Mouse (Mus musculus): Measurements from ENCODE around the gene Ube2a. TPM values are rescaled to one million over a fixed set of nuclear protein-coding genes. Genes with fewer than 3 reads are reported as not detected.

Gene Ube2a
- 123 TPM in 2 replicates for polyA plus RNA-seq (2015; fragmentation: Nextera tagmentation; extraction: Ambion mirVana)

DNA sequence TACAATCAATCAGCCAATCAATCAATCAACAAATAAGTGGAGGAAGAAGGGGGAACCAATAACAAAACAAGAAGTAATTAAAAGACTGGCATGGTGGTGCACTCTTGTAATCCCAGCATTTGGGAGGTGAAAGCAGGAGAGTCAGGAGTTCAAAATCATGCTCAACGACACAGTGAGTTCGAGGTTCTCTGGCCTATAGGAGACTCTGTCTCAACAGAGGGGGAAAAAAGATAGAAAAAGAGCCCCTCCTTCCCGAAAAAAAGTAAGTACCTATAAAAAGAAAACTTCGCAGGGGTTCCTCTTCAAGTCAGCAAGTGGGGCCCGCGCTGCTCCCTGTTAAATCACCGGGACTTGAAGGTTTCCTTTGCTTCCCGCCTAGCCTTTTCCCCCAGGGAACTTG, at the start of gene Ube2a, which contains the start of gene C330007P06Rik:
Ube2a (plus strand) TSS at position 136 of the 400 bp plus-strand sequence.
C330007P06Rik (minus strand) TSS at position 347 of the 400 bp plus-strand sequence.
- H3K4me1 ChIP-seq = peaks cover 4% of the 10 kb centered on the region
- H3K27ac ChIP-seq = peak within 1 kb of the TSS; percentile 85
- peak; percentile 45 for ATAC-seq (ENCODE audit: low FRiP score, low read depth)
- peaks cover 7% of the 10 kb centered on the region; the same call in 1 of the 2 replicates for H3K36me3 ChIP-seq
- no peaks in the 10 kb centered on the region for H3K9me3 ChIP-seq
- peak within 1 kb of the TSS; percentile 77 for H3K9ac ChIP-seq
- no peaks in the 10 kb centered on the region; the same call in 1 of the 2 replicates for H3K27me3 ChIP-seq
- H3K4me2 ChIP-seq (replicated peaks) = peak within 1 kb of the TSS; percentile 70
- WGBS = 16% methylated on average over 8 of the region's 8 CpGs
- H3K4me3 ChIP-seq = peak within 1 kb of the TSS; percentile 64

DNA sequence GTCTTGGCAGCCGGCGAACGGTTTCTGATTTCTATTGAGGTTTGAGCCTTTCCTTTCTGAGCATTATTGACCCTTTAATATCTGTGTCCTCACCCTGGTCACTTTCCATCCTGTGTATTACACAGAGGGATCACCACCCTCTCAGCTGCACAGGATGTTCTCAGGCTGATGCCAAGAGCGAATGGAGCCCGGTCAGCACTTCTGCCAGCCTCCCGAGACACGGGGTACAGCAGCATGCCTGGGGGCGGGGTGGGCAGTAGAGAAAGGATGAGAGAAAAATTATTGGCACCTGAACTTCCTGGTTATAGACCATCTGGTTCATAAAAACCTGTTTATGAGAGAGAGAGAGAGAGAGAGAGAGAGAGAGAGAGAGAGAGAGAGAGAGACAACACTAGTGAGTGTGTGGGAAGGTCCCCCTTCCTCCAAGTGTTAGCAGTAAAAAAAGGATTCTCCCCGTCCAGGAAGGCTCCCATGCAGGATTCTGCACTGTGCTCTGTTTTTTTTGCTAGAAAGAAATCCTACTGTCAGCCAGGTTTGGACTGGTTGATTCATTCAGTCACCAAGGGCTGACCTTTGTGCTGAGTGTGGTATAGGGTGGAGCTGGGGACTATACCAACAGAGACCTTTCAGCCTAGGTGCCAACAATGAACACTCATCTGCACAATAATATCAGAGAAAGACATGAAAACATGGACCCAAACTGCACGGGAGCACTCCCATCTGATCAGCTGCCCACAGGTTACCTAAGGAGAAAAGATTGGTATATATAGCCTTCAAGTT, 49.6 kb upstream of the Ube2a start:
- no peaks in the 10 kb centered on the region for H3K4me1 ChIP-seq
- no peak for ATAC-seq (ENCODE audit: low FRiP score, low read depth)

DNA sequence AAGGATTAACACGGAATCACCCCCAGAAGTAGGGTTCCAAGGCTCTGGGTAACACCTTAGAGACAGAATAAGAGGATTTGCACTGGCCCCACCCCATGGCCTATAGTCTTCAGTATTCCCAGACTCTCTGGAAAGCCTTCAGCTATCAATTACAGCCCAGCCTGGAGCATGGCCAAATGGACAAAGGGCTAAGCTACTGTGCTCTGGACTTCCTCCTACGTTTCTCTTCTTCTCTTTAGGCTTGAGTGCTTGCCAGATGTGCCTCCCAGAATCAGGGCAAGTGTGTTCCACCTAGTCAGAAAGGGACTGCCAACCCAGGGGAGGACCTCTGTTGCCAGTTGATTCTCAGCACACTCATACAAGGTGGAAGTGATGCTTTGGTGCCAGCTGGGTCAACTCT, 48.7 kb upstream of the Ube2a start:
- no peaks in the 10 kb centered on the region for H3K27me3 ChIP-seq
- H3K9me3 ChIP-seq = no peaks in the 10 kb centered on the region
- H3K27ac ChIP-seq = no peak overlapping the region
- WGBS = 65% methylated on average over 2 of the region's 2 CpGs
- no peak overlapping the region for H3K4me2 ChIP-seq (replicated peaks)
- no peaks in the 10 kb centered on the region for H3K36me3 ChIP-seq
- no peak for ATAC-seq (ENCODE audit: low FRiP score, low read depth)
- H3K9ac ChIP-seq = no peak overlapping the region
- no peak overlapping the region for H3K4me3 ChIP-seq
- no peaks in the 10 kb centered on the region for H3K4me1 ChIP-seq

More for the DNA sequence above, 49.6 kb upstream of the Ube2a start:
- Histone ChIP-seq H3K27me3 (no peaks in the 10 kb centered on the region), H3K9ac (no peak overlapping the region), H3K9me3 (no peaks in the 10 kb centered on the region), H3K36me3 (no peaks in the 10 kb centered on the region), H3K4me2 (replicated peaks) (no peak overlapping the region), H3K27ac (no peak overlapping the region), H3K4me3 (no peak overlapping the region)
- WGBS = 77% methylated on average over 10 of the region's 10 CpGs

DNA sequence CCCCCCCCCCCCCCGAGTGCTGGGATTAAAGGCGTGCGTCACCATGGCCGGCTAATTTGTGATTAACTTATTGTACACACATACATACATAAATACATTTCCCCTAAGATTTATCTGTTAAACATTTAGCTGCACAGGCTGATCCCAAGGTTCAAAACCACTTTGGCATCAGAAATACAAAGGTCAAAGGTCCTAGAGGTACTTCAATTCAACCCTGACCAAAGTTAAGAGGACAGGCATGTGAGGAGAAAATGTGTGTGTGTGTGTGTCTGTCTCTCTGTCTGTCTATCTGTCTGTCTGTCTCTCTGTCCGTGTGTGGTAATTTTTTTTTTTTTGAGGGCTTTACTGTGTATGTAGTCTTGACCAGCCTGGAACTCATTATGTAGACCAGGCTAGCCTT, 46.8 kb upstream of the Ube2a start:
- Histone ChIP-seq H3K27ac (no peak overlapping the region), H3K9ac (no peak overlapping the region), H3K27me3 (no peaks in the 10 kb centered on the region), H3K36me3 (no peaks in the 10 kb centered on the region), H3K4me2 (replicated peaks) (no peak overlapping the region), H3K4me1 (no peaks in the 10 kb centered on the region), H3K9me3 (no peaks in the 10 kb centered on the region), H3K4me3 (no peak overlapping the region)
- no peak for ATAC-seq (ENCODE audit: low FRiP score, low read depth)
- 90% methylated on average over 4 of the region's 5 CpGs for WGBS

DNA sequence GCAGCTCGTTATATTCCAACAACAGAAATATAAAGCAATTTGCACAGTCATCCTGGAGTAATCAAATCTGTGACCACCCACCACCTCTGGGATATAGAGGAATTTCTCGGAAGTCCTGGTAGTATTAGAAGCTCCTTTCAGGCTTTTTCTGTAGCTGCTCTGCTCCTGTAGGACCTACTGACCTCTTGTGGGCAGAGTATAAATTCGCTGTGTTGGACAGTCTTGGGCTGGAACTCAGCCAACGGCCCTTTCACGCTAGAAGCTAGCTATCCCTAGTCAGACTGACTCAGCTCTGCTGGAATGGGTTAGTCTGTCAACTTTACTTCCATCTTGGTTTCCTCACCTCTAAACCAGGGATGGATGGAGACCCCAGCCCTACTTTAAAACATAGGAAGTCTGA, 43.4 kb upstream of the Ube2a start:
- no peak overlapping the region for H3K4me3 ChIP-seq
- H3K4me1 ChIP-seq = no peaks in the 10 kb centered on the region
- H3K9me3 ChIP-seq = no peaks in the 10 kb centered on the region
- ATAC-seq (ENCODE audit: low FRiP score, low read depth) = 0 out of 2 replicates have a peak, but pooled peaks have one; percentile 19
- no peak overlapping the region for H3K27ac ChIP-seq
- no peaks in the 10 kb centered on the region for H3K36me3 ChIP-seq
- no peak overlapping the region for H3K4me2 ChIP-seq (replicated peaks)
- no peaks in the 10 kb centered on the region for H3K27me3 ChIP-seq
- no peak overlapping the region for H3K9ac ChIP-seq
- WGBS = 31% methylated on average over 5 of the region's 5 CpGs

DNA sequence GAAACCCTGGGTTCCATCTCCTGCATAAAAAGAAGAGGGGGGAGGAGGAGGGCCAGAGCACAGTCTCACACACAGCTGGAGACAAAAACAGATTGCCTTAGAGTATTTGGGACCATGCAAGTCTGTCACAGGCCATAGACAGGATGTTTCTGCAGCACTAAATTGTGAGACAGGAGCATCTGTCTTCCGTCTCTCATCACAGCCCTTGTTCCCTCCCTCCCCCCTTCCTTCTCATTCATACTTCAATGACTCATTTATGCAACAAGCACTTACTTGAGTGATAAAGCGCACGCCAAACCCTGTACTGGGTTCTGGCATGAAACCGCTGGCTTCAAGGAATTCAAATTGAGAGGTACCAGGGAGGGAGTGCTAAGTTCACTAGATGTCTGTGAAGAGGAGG, 42.1 kb upstream of the Ube2a start:
- Histone ChIP-seq H3K27ac (no peak overlapping the region), H3K9me3 (no peaks in the 10 kb centered on the region), H3K4me1 (no peaks in the 10 kb centered on the region), H3K4me3 (no peak overlapping the region), H3K27me3 (no peaks in the 10 kb centered on the region), H3K4me2 (replicated peaks) (no peak overlapping the region), H3K36me3 (no peaks in the 10 kb centered on the region), H3K9ac (no peak overlapping the region)
- ATAC-seq (ENCODE audit: low FRiP score, low read depth) = no peak
- WGBS = 70% methylated on average over 4 of the region's 4 CpGs

DNA sequence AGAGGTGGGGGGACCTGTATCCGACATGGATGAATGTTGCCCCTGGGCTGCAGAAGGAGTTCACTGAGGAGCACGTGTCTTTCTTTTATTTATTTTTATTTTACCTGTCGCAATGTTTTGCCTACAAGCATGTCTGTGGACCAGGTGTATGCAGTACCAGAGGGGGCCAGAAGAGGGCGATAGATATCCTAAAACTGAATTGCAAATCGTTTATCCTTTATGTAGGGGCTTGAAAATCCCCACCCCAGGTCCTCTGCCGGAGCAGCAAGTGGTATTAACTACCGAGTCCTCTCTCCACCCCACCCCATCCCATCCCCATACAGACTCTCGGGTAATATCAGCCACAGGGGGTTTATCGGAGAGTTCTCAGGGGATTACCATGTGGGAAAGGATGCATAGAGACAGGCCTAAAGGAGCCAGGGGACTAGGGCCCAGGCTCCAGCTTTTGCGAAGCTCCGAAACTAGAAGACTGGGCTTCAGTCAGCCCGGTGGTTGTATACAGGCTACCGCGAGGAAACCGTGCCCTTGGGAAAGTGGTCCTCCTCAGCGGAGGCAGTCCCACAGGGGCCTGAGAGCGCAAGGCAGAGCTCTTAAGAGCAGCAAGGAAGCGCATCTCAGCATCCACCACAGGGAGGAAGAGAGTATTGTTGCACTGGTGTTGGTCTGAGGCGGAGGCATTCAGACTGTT, 40.2 kb upstream of the Ube2a start:
- H3K27me3 ChIP-seq = no peaks in the 10 kb centered on the region
- no peaks in the 10 kb centered on the region for H3K36me3 ChIP-seq
- no peak overlapping the region for H3K27ac ChIP-seq
- WGBS = 28% methylated on average over 19 of the region's 19 CpGs
- H3K4me2 ChIP-seq (replicated peaks) = peak overlapping the region; percentile 53
- no peaks in the 10 kb centered on the region for H3K9me3 ChIP-seq
- no peak for ATAC-seq (ENCODE audit: low FRiP score, low read depth)
- peak overlapping the region; percentile 43; the same call in 1 of the 2 replicates for H3K9ac ChIP-seq
- H3K4me3 ChIP-seq = peak overlapping the region; percentile 28
- no peaks in the 10 kb centered on the region for H3K4me1 ChIP-seq

DNA sequence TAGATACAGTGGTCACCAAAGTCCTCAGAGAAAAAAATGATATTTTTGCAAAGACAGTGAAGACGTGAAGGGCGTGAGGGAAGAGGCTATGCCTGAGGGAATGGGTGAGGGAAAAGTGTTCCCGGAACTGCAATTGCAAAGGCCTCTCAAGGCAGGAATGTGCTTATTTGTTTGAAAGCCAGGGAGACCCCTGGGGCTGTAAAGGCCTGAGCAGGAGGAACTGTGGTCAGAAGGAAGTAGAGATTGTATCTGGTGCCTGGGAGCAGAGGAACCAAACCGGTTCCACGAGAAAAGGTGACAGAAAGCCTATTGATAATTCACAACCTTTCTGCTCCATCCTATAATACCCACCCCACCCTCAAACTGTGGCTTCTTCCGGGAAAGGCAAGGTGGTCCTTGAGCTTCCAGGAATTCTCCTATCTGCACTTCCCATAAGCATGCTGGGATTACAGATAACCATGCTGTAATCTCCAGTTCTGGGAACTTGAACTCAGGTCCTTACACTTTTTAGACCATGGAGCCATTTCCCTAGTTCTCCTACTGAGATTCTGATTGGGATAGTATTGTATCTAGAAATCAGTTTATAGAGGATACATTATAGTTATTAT, 36.5 kb upstream of the Ube2a start:
- H3K4me3 ChIP-seq = no peak overlapping the region
- no peak overlapping the region for H3K9ac ChIP-seq
- no peak overlapping the region for H3K4me2 ChIP-seq (replicated peaks)
- no peaks in the 10 kb centered on the region for H3K36me3 ChIP-seq
- no peaks in the 10 kb centered on the region for H3K27me3 ChIP-seq
- no peaks in the 10 kb centered on the region for H3K9me3 ChIP-seq
- H3K27ac ChIP-seq = no peak overlapping the region
- 57% methylated on average over 6 of the region's 6 CpGs for WGBS
- H3K4me1 ChIP-seq = no peaks in the 10 kb centered on the region
- ATAC-seq (ENCODE audit: low FRiP score, low read depth) = no peak

DNA sequence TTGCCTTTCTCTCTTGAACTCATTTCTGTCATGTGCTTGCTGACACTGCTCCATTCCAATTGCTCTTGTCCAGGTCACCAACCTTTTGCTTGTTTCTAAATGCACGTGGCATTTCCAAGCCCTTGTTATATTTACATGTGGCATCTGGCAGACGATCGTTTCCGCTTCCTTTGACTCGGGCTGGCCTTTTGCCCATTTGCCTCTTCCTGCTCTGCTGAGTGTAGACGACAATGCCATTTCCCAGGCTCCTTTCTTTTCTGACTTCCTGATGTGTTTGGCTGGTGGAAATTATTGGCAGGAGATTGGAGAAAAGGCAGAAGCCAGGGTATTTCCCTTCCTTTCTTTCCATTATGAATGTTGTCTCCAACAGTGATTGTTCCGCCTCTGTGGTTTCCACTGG, 34.3 kb upstream of the Ube2a start:
- no peak for ATAC-seq (ENCODE audit: low FRiP score, low read depth)
- H3K9me3 ChIP-seq = no peaks in the 10 kb centered on the region
- 75% methylated on average over 7 of the region's 7 CpGs for WGBS
- no peak overlapping the region for H3K27ac ChIP-seq
- no peaks in the 10 kb centered on the region for H3K36me3 ChIP-seq
- H3K4me2 ChIP-seq (replicated peaks) = no peak overlapping the region
- H3K4me1 ChIP-seq = no peaks in the 10 kb centered on the region
- H3K9ac ChIP-seq = no peak overlapping the region
- H3K27me3 ChIP-seq = no peaks in the 10 kb centered on the region
- H3K4me3 ChIP-seq = no peak overlapping the region

DNA sequence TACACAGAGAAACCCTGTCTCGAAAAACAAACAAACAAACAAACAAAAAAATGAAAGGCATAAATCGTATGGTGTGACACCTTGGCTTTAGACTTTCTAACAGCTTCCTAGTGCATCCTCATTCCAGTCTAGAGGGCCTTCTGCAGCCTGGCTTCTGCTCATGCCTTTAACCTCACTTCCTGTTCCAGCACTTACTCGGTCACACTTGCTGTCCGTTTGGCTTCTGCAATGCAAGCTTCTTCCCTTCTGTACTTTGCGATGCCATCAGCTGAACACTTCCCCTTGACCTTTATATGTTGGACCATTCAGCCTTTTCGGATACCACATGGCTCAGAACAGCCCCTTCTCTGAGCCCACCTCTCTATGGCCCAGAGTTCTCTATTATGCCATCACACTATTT, 32.0 kb upstream of the Ube2a start:
- Histone ChIP-seq H3K27ac (no peak overlapping the region), H3K9ac (no peak overlapping the region), H3K4me2 (replicated peaks) (no peak overlapping the region), H3K36me3 (no peaks in the 10 kb centered on the region), H3K9me3 (no peaks in the 10 kb centered on the region), H3K27me3 (no peaks in the 10 kb centered on the region), H3K4me3 (no peak overlapping the region), H3K4me1 (no peaks in the 10 kb centered on the region)
- ATAC-seq (ENCODE audit: low FRiP score, low read depth) = no peak
- WGBS = 78% methylated on average over 6 of the region's 6 CpGs

DNA sequence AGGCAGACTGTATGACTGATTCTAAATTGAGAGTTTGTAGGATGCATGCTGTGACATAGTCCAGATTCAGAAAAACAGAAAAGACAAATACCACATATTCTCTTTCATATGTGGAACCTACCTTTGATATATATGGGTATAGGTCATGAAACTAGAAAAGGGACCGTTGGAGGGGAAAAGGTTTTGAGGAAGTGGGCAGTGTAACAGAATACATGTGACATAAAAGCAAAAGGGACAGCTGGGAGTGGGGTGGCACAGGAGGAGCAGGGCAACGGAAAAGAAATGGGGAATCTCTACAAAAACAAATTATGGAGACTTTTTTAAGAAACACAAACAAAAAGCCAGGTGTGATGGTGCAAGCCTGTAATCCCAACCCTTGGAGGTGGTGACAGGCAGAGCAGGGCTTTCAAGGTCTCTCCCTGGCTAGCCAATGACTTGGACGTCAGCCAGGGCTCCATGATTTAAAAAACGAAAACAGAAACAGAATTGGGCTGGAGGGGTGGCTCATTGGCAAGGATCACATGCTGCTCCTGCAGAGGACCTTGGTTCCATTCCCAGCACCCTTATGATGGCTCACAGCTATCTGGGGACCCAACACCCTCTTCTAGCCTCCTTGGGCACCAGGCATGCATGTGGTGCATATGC, 30.2 kb upstream of the Ube2a start:
- Histone ChIP-seq H3K4me3 (no peak overlapping the region), H3K4me2 (replicated peaks) (no peak overlapping the region), H3K36me3 (no peaks in the 10 kb centered on the region), H3K27me3 (no peaks in the 10 kb centered on the region), H3K9ac (no peak overlapping the region), H3K27ac (no peak overlapping the region), H3K9me3 (no peaks in the 10 kb centered on the region), H3K4me1 (no peaks in the 10 kb centered on the region)
- whole genome bisulfite sequencing = 67% methylated on average over 4 of the region's 4 CpGs
- ATAC-seq (ENCODE audit: low FRiP score, low read depth) = no peak

DNA sequence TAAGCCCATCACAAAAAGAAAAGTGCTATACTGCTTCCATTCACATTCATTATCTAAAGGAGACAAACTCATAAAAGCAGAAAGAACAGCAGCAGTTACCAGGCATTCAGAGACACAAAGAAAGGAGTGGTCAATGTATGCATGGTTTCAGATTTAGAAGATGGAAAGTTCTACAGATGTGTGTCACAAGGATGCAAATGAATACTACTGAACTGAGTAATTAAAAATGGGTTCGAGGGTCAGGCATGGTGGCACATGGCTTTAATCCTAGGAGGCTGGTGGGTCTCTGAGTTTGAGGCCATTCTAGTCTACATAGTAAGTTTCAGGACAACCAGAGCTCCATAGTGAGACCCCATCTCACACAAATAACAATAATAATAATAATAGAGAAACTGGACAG, 26.5 kb upstream of the Ube2a start:
- H3K9ac ChIP-seq = no peak overlapping the region
- H3K4me2 ChIP-seq (replicated peaks) = no peak overlapping the region
- no peaks in the 10 kb centered on the region for H3K4me1 ChIP-seq
- ATAC-seq (ENCODE audit: low FRiP score, low read depth) = no peak
- no peaks in the 10 kb centered on the region for H3K27me3 ChIP-seq
- H3K9me3 ChIP-seq = no peaks in the 10 kb centered on the region
- H3K36me3 ChIP-seq = no peaks in the 10 kb centered on the region
- no peak overlapping the region for H3K27ac ChIP-seq
- WGBS = 90% methylated on average over 1 of the region's 1 CpGs
- no peak overlapping the region for H3K4me3 ChIP-seq
